Mouse (Mus musculus) brain, embryonic 14.5 days (tissue): ENCODE results near the gene Rrp15. TPM values are rescaled to one million over a fixed set of nuclear protein-coding genes. Genes with fewer than 3 reads are reported as not detected.
A peak's percentile ranks its signal among the peaks of the same experiment; 100 is the strongest.

Experiments
- DNase-seq: peaks from one replicate; pipeline ENCODE4 v3.0.0-alpha.2; 2011; ENCODE audit warnings: low read depth
- CTCF ChIP-seq: fragments of 200-500 bp; IDR thresholded peaks from 2 replicates; pipeline ENCODE4 v1.5.1; 2012; ENCODE audit warnings: inconsistent platforms, mild to moderate bottlenecking, moderate library complexity, borderline replicate concordance; ENCODE audit not compliant: insufficient read depth, insufficient read length; ENCODE audit errors: extremely low read depth
- POLR2A ChIP-seq: fragments of 200-500 bp; IDR thresholded peaks from 2 replicates; pipeline ENCODE4 v1.6.1; 2012; ENCODE audit warnings: mild to moderate bottlenecking, inconsistent platforms, borderline replicate concordance; ENCODE audit not compliant: poor library complexity, insufficient read depth, insufficient read length, severe bottlenecking; ENCODE audit errors: extremely low read depth
- polyA plus RNA-seq: library from polyadenylated mRNA; depleted of rRNA; stranded (reverse); fragments of >200 nt; gene quantifications from 2 replicates; pipeline ENCODE4 v1.2.3, GENCODE M21; 2012

Rrp15 gene
- polyA plus RNA-seq, 1 experiment: 18.7 TPM

GRCm38 (mm10) chr1:186739828-186740227, 9.3 kb downstream of the Rrp15 start:
- TF ChIP-seq POLR2A: no peak
- no peak for TF ChIP-seq CTCF
- no peak for DNase-seq

- TF ChIP-seq CTCF (no peak), POLR2A (no peak)
- no peak for DNase-seq
Measured at GRCm38 (mm10) chr1:186735537-186735936, 13.6 kb downstream of the Rrp15 start.

- no peak for TF ChIP-seq POLR2A
- no peak for TF ChIP-seq CTCF
- no peak for DNase-seq
Measured at GRCm38 (mm10) chr1:186733052-186733451, 16.1 kb downstream of the Rrp15 start.

- no peak for DNase-seq
Measured at GRCm38 (mm10) chr1:186728778-186729177, 20.4 kb downstream of the Rrp15 start.

GRCm38 (mm10) chr1:186726117-186726516, 23.0 kb downstream of the Rrp15 start:
- TF ChIP-seq CTCF: no peak
- TF ChIP-seq POLR2A: no peak
- DNase-seq: no peak

More at GRCm38 (mm10) chr1:186728778-186729177, 20.4 kb downstream of the Rrp15 start:
- no peak for TF ChIP-seq CTCF
- no peak for TF ChIP-seq POLR2A

- no peak for DNase-seq
- TF ChIP-seq POLR2A (no peak), CTCF (no peak)
Measured at GRCm38 (mm10) chr1:186722299-186722698, 26.9 kb downstream of the Rrp15 start.

- peak; percentile 90 for DNase-seq
- TF ChIP-seq POLR2A: no peak
- peak; percentile 99 for TF ChIP-seq CTCF
Measured at GRCm38 (mm10) chr1:186721846-186722245, 27.3 kb downstream of the Rrp15 start.

- DNase-seq: no peak
Measured at GRCm38 (mm10) chr1:186721166-186721565, 28.0 kb downstream of the Rrp15 start.

GRCm38 (mm10) chr1:186719708-186720107, 29.4 kb downstream of the Rrp15 start:
- no peak for DNase-seq

More at GRCm38 (mm10) chr1:186721166-186721565, 28.0 kb downstream of the Rrp15 start:
- TF ChIP-seq CTCF (no peak), POLR2A (no peak)

GRCm38 (mm10) chr1:186718881-186719280, 30.3 kb downstream of the Rrp15 start:
- no peak for DNase-seq
- TF ChIP-seq CTCF (no peak), POLR2A (no peak)

More at GRCm38 (mm10) chr1:186719708-186720107, 29.4 kb downstream of the Rrp15 start:
- TF ChIP-seq POLR2A (no peak), CTCF (peak; percentile 39; the same call in 1 of the 2 replicates)

- TF ChIP-seq CTCF: no peak
- TF ChIP-seq POLR2A: no peak
- DNase-seq: no peak
Measured at GRCm38 (mm10) chr1:186714980-186715896, 33.9 kb downstream of the Rrp15 start.
